Mouse (Mus musculus): ENCODE data around the gene Fbxo33.
A peak's percentile ranks its signal among the peaks of the same experiment; 100 is the strongest.
"Not testable (repeated sequence)": the region's sequence is repeated elsewhere in the genome, so short reads cannot be mapped to it uniquely, and the experiment has no call there.

The Fbxo33 gene

GRCm38 (mm10) chr12:59219325-59220225, at the start of gene Fbxo33:
Gene Fbxo33, minus strand, starts transcription at chr12:59219725.
- DNase-seq (ENCODE audit: low spot score in 2 of 2) = peak; percentile 96

DNA sequence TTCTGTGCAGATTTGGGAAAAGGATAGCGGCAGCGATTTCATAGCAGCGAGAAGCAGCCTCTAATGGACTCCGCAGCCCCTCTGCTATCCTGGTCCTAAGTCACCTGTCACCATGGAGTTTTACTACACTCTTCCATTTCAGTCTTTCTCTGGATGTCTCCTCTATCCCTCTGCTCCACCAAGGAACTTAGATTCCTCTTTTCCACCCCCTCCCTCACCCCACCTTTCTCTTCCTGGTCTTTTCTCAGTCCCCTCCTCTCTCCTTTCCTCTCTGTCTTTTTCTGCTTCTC, 46.4 kb upstream of the Fbxo33 start:
- no peak for DNase-seq (ENCODE audit: low spot score in 2 of 2)

DNA sequence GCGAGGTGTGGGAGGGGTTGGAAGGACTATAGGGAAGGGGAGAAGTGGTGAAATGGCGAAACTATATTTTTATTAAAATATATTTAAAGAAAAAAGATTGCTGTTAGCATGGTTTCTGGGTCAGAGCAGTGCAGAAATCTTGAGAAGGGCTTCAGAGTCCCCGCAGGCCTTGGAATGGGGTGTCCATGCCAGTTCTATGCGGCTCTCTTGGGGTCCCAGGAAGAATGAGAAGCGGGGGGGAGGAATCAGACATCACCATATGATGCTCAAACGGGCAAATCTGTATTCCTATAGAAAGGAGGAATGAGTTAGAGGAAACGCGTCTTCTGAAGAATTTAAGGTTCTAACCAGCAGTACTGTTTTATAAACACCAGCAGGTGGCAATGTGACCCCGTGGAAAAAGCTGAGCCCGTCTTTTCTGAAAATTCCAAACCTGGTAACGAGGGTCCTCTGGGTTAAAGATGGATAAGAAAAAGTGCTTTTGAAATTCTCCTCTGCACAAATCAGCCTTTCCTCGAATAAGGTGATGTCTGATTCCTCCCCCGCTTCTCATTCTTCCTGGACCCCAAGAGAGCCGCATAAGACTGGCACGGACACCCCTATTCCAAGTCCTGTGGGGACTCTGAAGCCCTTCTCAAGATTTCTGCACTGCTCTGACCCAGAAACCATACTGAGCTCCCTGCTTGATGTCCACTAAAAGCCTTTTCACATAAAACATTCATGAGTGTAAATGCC, 45.8 kb upstream of the Fbxo33 start:
- peak; percentile 73 to 78 for DNase-seq (ENCODE audit: low spot score in 2 of 2)

DNA sequence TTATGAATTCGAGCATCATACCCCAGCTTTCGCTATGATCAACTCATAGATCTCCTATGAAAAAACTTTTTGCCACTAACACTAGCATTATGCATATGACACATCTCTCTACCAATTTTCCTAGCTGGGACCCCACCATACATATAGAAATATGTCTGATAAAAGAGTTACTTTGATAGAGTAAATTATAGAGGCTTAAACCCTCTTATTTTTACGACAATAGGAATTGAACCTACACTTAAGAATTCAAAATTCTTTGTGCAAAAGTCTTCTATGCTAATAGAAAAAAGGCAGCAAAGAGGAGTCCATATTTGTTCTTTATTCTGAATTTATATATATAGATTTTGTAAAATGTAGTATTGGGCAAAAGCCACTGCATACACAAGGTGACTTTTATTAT, 43.3 kb upstream of the Fbxo33 start:
- no peak for DNase-seq (ENCODE audit: low spot score in 2 of 2)

DNA sequence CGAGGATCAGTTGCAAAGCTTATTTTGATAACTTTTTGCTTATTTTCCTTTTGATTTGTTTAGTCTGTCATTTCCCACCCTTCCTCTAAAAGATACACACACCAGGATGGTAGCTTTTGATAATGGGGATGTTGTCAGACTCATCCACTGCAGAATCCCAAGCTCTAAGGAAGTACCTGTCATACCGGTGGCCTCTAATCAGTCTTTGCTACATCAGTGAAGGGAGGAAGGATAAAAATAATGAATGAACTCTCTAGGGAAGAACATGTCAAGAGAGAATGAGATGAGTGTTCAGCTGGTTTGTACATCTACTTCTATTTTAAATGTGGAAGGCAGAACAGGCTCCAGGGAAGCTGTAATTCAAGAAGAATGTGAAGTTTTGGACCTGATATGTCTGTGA, 41.3 kb upstream of the Fbxo33 start:
- DNase-seq (ENCODE audit: low spot score in 2 of 2) = no peak

DNA sequence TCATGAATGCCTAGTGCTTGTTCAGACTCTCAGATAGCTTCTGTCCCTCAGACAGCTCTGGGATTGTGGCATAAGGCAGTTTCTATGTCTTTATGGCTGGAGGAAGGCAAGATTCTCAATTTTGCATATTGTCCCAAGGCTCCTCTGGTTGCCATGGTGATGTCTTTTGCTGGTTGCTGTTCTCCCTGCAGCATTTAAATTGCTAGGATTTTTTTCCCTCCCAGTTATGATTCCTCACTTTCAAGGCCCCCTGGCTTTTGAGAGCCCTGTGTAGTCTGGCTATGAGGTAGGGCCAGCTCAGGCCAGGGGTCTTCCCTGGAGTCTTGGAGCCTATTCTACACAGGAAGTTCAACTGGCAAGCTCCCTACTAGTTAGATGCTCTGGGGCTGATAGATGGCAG, 40.8 kb upstream of the Fbxo33 start:
- peak; percentile 49 to 70 for DNase-seq (ENCODE audit: low spot score in 2 of 2)

GRCm38 (mm10) chr12:59259015-59259414, 39.5 kb upstream of the Fbxo33 start:
- DNase-seq (ENCODE audit: low spot score in 2 of 2) = no peak

DNA sequence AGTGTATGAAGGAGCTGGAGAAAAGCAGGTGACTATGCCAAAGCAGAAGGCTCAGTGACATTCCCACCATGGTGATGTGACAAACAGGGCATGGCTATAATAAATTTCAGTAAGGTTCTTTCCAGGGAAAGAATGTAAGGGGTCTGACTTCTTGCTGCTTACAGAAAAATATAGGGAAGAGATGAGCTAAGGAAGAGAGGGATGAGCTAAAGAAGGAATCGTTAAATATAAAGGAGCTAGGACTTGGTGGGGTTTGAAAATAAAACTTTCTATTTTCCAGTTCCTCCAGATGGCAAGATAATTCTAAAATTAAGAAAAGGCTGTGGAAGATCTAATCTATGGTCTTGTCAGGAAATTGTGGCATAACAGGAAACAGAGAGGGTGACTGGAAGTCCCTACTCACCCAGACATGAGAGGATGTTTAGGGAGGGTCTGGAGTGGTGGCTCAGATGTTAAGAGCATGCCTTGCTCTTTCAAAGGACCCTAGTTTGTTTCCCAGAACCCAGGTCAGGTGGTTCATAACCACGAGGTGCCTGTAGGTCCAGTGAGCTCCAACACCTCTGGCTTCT, 30.8 kb upstream of the Fbxo33 start:
- no peak for DNase-seq (ENCODE audit: low spot score in 2 of 2)

GRCm38 (mm10) chr12:59248969-59249368, 29.4 kb upstream of the Fbxo33 start:
- DNase-seq (ENCODE audit: low spot score in 2 of 2) = no peak

DNA sequence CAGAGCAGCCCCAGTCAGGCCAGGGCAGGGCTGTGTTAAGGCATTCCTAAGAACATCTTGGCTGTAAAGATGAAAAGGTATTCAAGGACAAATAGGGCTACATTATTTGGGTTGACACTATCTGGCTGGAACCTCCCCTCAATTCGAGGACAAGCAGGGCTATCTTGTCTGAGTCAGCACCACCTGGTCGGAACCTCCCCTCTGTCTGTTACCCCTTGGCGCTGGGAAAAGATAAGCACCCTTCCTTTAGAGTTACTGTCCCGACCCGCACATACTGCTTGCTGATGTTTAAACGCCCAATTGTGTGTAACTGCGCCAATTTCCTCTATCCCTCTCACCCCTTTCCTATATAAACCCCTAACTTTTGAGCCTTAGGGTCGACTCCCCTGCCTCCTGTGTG, 21.5 kb upstream of the Fbxo33 start:
- DNase-seq (ENCODE audit: low spot score in 2 of 2) = not testable (repeated sequence)

GRCm38 (mm10) chr12:59238434-59238833, 18.9 kb upstream of the Fbxo33 start:
- no peak for DNase-seq (ENCODE audit: low spot score in 2 of 2)

DNA sequence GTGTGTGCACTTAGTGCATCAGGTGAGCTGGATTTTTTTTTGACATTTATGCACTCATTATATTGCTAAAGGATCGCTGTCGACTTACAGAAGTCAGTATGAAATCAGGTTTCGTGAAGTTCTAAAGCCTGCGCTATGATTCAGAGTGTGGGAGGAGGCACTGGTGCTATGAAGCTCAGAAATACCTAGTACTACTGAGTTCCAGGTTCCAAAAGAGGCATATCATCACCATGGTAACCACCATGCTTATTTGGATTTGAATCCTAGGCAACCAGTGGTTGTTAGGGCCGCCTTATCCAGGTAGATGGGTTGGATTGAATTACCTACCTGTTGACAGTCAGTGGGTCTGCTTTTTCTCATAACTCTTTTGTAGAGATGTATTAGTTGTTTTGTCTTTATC, 8.9 kb upstream of the Fbxo33 start:
- DNase-seq (ENCODE audit: low spot score in 2 of 2) = peak in 1 of 2 experiments; percentile 73

- DNase-seq (ENCODE audit: low spot score in 2 of 2) = peak in 1 of 2 experiments; percentile 51
Measured at GRCm38 (mm10) chr12:59218640-59219321, 744 bp downstream of the Fbxo33 start.

- no peak for DNase-seq (ENCODE audit: low spot score in 2 of 2)
Measured at GRCm38 (mm10) chr12:59217331-59217730, 2.2 kb downstream of the Fbxo33 start.

GRCm38 (mm10) chr12:59216676-59217266, 2.8 kb downstream of the Fbxo33 start:
- DNase-seq (ENCODE audit: low spot score in 2 of 2) = no peak

GRCm38 (mm10) chr12:59216176-59216575, 3.3 kb downstream of the Fbxo33 start:
- DNase-seq (ENCODE audit: low spot score in 2 of 2) = no peak

GRCm38 (mm10) chr12:59207814-59208213, 11.7 kb downstream of the Fbxo33 start:
- DNase-seq (ENCODE audit: low spot score in 2 of 2) = no peak

GRCm38 (mm10) chr12:59207000-59207390, 12.5 kb downstream of the Fbxo33 start:
- no peak for DNase-seq (ENCODE audit: low spot score in 2 of 2)

DNA sequence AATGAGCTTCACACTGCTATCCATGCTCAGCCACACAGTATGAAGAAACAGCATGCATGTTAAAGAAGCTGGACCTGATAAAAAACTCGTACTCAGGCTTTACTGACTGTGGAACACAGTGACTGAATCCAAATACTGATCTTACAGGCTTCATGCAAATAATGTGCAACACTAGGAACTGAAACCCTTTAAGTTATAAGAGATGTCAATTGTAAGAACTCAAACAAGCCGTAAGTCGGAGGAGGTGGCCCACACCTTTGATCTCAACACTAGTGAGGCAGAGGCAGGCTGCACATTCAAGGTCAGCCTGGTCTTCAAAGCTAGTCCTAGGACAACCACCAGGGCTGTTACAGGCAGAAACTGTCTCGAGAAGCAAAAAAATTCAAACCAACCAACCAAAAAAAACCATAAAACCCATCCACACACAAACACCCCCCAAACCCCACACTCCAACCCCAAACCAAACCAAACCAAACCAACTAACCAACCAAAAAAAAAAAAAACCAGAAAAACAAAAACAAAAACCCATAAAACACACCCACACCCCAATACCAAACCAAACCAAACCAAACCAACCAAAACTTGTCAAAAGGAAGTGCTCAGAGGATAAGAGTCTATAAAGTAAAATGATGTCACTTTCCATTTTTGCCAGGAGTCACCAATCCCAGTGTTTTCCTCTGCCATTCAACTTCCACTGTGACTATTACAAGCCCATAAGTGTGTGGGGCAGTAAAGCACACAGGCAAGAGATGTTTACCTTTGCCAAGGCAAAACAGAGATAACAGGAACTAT, 13.1 kb downstream of the Fbxo33 start:
- DNase-seq (ENCODE audit: low spot score in 2 of 2) = no peak

DNA sequence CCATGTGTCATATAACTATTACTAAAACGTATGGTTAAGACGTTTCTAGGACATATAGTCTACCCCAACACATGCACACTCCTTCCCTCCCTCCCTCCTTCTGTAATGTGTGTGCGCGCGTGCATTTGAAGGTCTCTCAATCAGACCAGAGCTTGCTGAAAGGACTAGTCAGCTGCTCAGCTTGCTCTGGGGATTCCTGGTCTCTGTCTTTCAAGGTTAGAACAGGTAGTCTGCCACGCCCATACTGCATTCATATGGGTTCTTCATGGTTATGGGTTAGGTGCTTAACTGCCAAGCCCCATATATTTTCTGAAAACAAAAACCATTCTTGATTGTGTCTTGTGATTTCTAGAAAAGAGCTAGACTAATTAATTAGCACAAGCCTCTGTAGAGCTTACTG, 14.0 kb downstream of the Fbxo33 start:
- no peak for DNase-seq (ENCODE audit: low spot score in 2 of 2)

DNA sequence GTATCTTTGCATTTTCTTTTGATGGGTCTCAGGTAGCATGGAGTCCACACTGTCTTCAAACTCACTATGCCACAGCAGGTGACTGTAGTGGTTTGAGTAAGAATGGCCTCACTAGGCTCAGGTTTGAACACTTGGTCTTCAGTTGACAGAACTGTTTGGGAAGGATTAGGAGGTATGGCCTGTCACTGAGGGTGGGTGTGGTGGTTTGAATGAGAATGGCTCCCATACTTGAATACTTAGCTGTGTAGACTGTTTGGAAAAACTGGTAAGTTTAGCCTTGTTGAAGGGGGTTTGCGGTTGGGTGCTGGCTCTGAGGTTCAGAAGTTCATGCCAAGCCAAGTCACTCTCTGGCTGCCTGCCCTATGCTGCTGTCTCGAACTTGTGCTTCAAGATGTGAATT, 20.2 kb downstream of the Fbxo33 start:
- no peak for DNase-seq (ENCODE audit: low spot score in 2 of 2)
